Mouse (Mus musculus) midbrain, embryonic 14.5 days (tissue): Measurements from ENCODE around the gene Ggt7. TPM values are rescaled to one million over a fixed set of nuclear protein-coding genes. Genes with fewer than 3 reads are reported as not detected.

Experiments
- ATAC-seq: fragments of 200-750 bp; cut with Nextera tagmentation; 2 replicates; pipeline ENCODE4 v1.8.0; 2017; ENCODE audit warnings: moderate number of reproducible peaks, moderate library complexity; ENCODE audit not compliant: low FRiP score, low TSS enrichment
- DNase-seq: peaks from one replicate; pipeline ENCODE4 v3.0.0-alpha.2; 2015
- H3K27ac ChIP-seq: fragments of 300-500 bp; sonication (generic); replicated peaks from 2 replicates; pipeline ENCODE4 v1.5.1; 2014; ENCODE audit warnings: mild to moderate bottlenecking, low read depth, low read length, moderate library complexity
- H3K27me3 ChIP-seq: fragments of 300-500 bp; sonication (generic); 2 replicates; pipeline ENCODE4 v1.6.1; 2014; ENCODE audit warnings: low read length, control low read depth, mixed read lengths; ENCODE audit not compliant: control insufficient read depth, insufficient read depth
- H3K36me3 ChIP-seq: fragments of 300-500 bp; sonication (generic); 2 replicates; pipeline ENCODE4 v1.6.1; 2014; ENCODE audit warnings: low read length, control low read depth; ENCODE audit not compliant: control insufficient read depth, insufficient read depth
- H3K4me1 ChIP-seq: fragments of 300-500 bp; sonication (generic); 2 replicates; pipeline ENCODE4 v1.6.1; 2014; ENCODE audit warnings: mild to moderate bottlenecking, antibody characterized with exemption, low read length, control low read depth; ENCODE audit not compliant: control insufficient read depth, insufficient read depth
- H3K4me2 ChIP-seq: fragments of 300-500 bp; sonication (generic); 2 replicates; pipeline ENCODE4 v1.6.1; 2014; ENCODE audit warnings: mild to moderate bottlenecking, low read length, moderate library complexity
- H3K4me3 ChIP-seq: fragments of 300-500 bp; sonication (generic); replicated peaks from 2 replicates; pipeline ENCODE4 v1.5.1; 2014; ENCODE audit warnings: low read depth, low read length
- H3K9ac ChIP-seq: fragments of 300-500 bp; sonication (generic); replicated peaks from 2 replicates; pipeline ENCODE4 v1.6.1; 2014; ENCODE audit warnings: mild to moderate bottlenecking, low read length, moderate library complexity
- H3K9me3 ChIP-seq: fragments of 300-500 bp; sonication (generic); 2 replicates; pipeline ENCODE4 v1.6.1; 2016; ENCODE audit warnings: low read length, control low read depth, mixed read lengths; ENCODE audit not compliant: control insufficient read depth
- WGBS: fragments of 180-500 bp; shearing (Covaris S2); extraction: QIAGEN DNeasy Blood & Tissue Kit; methylation state at CpG from one replicate; pipeline ENCODE4 v1.1.7; 2014; 5-methylcytosine and 5-hydroxymethylcytosine counted together
- polyA plus RNA-seq: library from polyadenylated mRNA; unstranded; fragments of >200 nt; fragmentation: Nextera tagmentation; extraction: Ambion mirVana; gene quantifications from 2 replicates; pipeline ENCODE4 v1.2.1, GENCODE M21; 2014

Ggt7 gene
- polyA plus RNA-seq = 41.1 and 43.2 TPM in 2 replicates

GRCm38 (mm10) chr2:155517455-155518423 lies at the start of gene Ggt7, which contains the start of gene Acss2:
Ggt7 (minus strand) TSS chr2:155518237.
Acss2 (plus strand) TSS chr2:155517948.
- Histone ChIP-seq H3K4me2 (peak within 1 kb of the TSS; percentile 75), H3K4me3 (peak within 1 kb of the TSS; percentile 66), H3K27me3 (no peaks in the 10 kb centered on the region), H3K36me3 (no peaks in the 10 kb centered on the region), H3K9ac (peak within 1 kb of the TSS; percentile 59), H3K27ac (peak within 1 kb of the TSS; percentile 82), H3K4me1 (peaks cover 19% of the 10 kb centered on the region), H3K9me3 (no peaks in the 10 kb centered on the region)
- peak; percentile 98 for DNase-seq
- 4% methylated on average over 70 of the region's 70 CpGs for WGBS
- ATAC-seq = peak; percentile 98

- no peak overlapping the region for H3K4me3 ChIP-seq
- H3K9me3 ChIP-seq = no peaks in the 10 kb centered on the region
- no peak for DNase-seq
- no peak overlapping the region for H3K4me2 ChIP-seq
- no peak overlapping the region for H3K27ac ChIP-seq
- H3K36me3 ChIP-seq = 0 out of 2 replicates have a peak, but pooled peaks cover 3% of the 10 kb centered on the region
- no peaks in the 10 kb centered on the region for H3K27me3 ChIP-seq
- H3K9ac ChIP-seq = no peak overlapping the region
- ATAC-seq = no peak
- no peaks in the 10 kb centered on the region for H3K4me1 ChIP-seq
- WGBS = 86% methylated on average over 5 of the region's 5 CpGs
Observed at GRCm38 (mm10) chr2:155567751-155568150, 49.7 kb upstream of the Ggt7 start.

- 85% methylated on average over 4 of the region's 4 CpGs for WGBS
- Histone ChIP-seq H3K4me1 (no peaks in the 10 kb centered on the region), H3K36me3 (0 out of 2 replicates have a peak, but pooled peaks cover 17% of the 10 kb centered on the region), H3K9me3 (no peaks in the 10 kb centered on the region), H3K4me2 (no peak overlapping the region), H3K27me3 (no peaks in the 10 kb centered on the region), H3K4me3 (no peak overlapping the region), H3K27ac (no peak overlapping the region), H3K9ac (no peak overlapping the region)
- no peak for DNase-seq
- no peak for ATAC-seq
Observed at GRCm38 (mm10) chr2:155562934-155563333, 44.9 kb upstream of the Ggt7 start.

GRCm38 (mm10) chr2:155562209-155562608 lies 44.2 kb upstream of the Ggt7 start:
- H3K4me3 ChIP-seq = no peak overlapping the region
- H3K27ac ChIP-seq = no peak overlapping the region
- H3K4me1 ChIP-seq = no peaks in the 10 kb centered on the region
- ATAC-seq = no peak
- H3K9ac ChIP-seq = no peak overlapping the region
- WGBS = 45% methylated on average over 1 of the region's 1 CpGs
- no peak for DNase-seq
- no peaks in the 10 kb centered on the region for H3K9me3 ChIP-seq
- 0 out of 2 replicates have a peak, but pooled peaks cover 17% of the 10 kb centered on the region for H3K36me3 ChIP-seq
- H3K4me2 ChIP-seq = no peak overlapping the region
- H3K27me3 ChIP-seq = no peaks in the 10 kb centered on the region

DNA sequence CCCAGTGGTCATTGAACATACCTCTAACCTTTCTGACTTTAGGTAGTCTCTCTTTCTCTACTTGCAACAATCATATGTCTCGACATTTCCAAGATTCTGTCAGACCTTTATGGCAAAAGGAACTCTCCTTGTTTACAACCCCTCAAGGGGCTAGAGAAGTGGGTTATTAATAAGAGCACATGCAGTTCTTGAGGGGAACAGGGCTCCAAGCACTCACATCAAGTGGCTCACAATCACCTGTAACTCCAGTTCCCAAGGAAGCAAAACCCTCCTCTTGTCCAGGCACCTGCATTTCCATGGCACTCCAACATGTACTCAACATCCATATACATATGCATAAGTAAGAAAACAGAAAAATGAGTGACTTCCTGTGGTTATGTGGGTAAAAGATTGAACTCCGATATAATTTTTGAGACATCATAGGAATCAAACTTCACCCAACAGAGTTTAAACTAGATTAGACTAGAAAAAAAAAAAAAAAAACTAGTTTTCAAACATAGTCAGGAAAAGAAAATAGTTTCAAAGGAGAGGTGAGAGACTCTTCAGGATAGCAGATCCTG lies 36.5 kb upstream of the Ggt7 start:
- Histone ChIP-seq H3K4me3 (no peak overlapping the region), H3K27ac (no peak overlapping the region), H3K36me3 (no peaks in the 10 kb centered on the region), H3K9me3 (no peaks in the 10 kb centered on the region), H3K27me3 (no peaks in the 10 kb centered on the region), H3K4me2 (no peak overlapping the region), H3K9ac (no peak overlapping the region), H3K4me1 (no peaks in the 10 kb centered on the region)
- 88% methylated on average over 2 of the region's 2 CpGs for WGBS
- ATAC-seq (no peak), DNase-seq (no peak)

DNA sequence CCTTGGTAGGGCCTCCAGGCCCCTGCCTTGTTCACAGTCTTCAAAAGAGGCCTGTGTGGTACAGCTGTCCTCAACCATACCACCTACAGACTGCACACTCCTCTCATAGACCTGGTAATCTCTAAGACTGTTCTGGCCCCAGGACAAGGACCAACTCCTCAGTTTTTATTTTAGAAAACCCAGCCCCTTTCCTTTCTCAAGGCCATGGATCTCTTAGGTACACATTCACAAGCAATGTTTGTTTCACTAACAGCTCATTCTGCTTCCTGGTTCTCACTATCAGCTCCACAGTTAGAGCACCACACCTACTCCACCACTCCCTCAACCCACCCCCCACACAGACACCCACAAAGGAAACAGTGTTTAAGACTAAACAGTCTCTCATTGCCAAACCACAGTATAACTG lies 34.9 kb upstream of the Ggt7 start:
- H3K4me3 ChIP-seq = no peak overlapping the region
- no peak for DNase-seq
- no peaks in the 10 kb centered on the region for H3K9me3 ChIP-seq
- no peaks in the 10 kb centered on the region for H3K4me1 ChIP-seq
- ATAC-seq = no peak
- H3K27me3 ChIP-seq = no peaks in the 10 kb centered on the region
- no peaks in the 10 kb centered on the region for H3K36me3 ChIP-seq
- no peak overlapping the region for H3K27ac ChIP-seq
- no peak overlapping the region for H3K4me2 ChIP-seq
- no peak overlapping the region for H3K9ac ChIP-seq

DNA sequence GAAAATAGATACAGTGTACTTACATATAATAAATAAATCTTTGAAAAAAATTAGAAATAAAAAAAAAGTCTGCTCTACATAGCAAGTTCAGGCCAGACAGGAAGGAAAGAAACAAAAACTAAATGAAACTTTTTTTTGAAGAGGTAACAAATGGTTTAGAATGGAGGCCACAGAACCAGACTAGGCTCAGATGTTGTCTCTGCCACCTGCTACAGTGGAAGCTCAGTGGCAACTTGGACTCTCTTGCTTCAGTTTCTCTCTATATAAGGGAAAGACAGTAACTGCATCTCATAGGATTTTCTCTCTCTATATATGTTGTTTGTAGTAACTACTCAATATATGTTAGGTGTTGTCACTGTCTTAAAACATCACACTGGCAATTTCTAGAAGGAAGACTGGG lies 34.3 kb upstream of the Ggt7 start:
- no peaks in the 10 kb centered on the region for H3K36me3 ChIP-seq
- H3K9me3 ChIP-seq = no peaks in the 10 kb centered on the region
- DNase-seq (no peak), ATAC-seq (no peak)
- no peaks in the 10 kb centered on the region for H3K4me1 ChIP-seq
- H3K27ac ChIP-seq = no peak overlapping the region
- no peaks in the 10 kb centered on the region for H3K27me3 ChIP-seq
- no peak overlapping the region for H3K4me3 ChIP-seq
- no peak overlapping the region for H3K4me2 ChIP-seq
- no peak overlapping the region for H3K9ac ChIP-seq

DNA sequence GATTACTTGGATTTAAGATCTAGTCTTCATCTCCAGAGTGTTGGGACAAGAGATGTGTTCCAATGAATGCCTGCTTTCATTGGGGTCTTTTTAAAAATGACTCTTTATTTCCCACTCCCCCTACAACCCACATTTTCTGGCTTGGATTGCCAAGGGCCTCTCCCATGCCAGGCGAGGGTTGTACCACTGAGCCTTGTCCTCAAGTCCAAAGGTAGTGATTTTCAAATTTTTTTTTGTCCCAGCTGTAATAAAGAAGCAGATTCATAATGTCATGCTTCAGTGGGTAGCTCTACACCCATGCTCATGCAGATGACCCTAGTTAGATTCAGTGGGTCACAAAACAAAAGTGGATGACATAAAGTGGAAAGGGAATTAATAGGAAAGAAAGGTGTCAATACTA lies 28.9 kb upstream of the Ggt7 start:
- Histone ChIP-seq H3K4me3 (no peak overlapping the region), H3K27me3 (no peaks in the 10 kb centered on the region), H3K4me1 (no peaks in the 10 kb centered on the region), H3K27ac (no peak overlapping the region), H3K9ac (no peak overlapping the region), H3K4me2 (no peak overlapping the region), H3K9me3 (no peaks in the 10 kb centered on the region), H3K36me3 (no peaks in the 10 kb centered on the region)
- no peak for ATAC-seq
- no peak for DNase-seq
- 71% methylated on average over 1 of the region's 1 CpGs for WGBS
